Mouse (Mus musculus) midbrain, postnatal 0 days (tissue): ENCODE data around the gene Cdk11b. TPM values are rescaled to one million over a fixed set of nuclear protein-coding genes. Genes with fewer than 3 reads are reported as not detected.

Source experiments
- ATAC-seq: fragments of 200-750 bp; cut with Nextera tagmentation; 2 replicates; pipeline ENCODE4 v1.8.0; 2017; ENCODE audit warnings: moderate number of reproducible peaks, mild to moderate bottlenecking, moderate TSS enrichment, moderate library complexity; ENCODE audit not compliant: low FRiP score
- DNase-seq: peaks from one replicate; pipeline ENCODE4 v3.0.0-alpha.2; 2015; ENCODE audit warnings: low spot score
- H3K27ac ChIP-seq: fragments of 300-500 bp; sonication (generic); 2 replicates; pipeline ENCODE4 v1.5.1; 2014; ENCODE audit warnings: low read depth, mild to moderate bottlenecking, low read length, mixed read lengths
- H3K27me3 ChIP-seq: fragments of 300-500 bp; sonication (generic); 2 replicates; pipeline ENCODE4 v1.6.1; 2014; ENCODE audit warnings: low read length, control low read depth, mixed read lengths; ENCODE audit not compliant: insufficient read depth
- H3K36me3 ChIP-seq: fragments of 300-500 bp; sonication (generic); 2 replicates; pipeline ENCODE4 v1.6.1; 2014; ENCODE audit warnings: low read length, control low read depth, mixed read lengths; ENCODE audit not compliant: insufficient read depth
- H3K4me1 ChIP-seq: fragments of 300-500 bp; sonication (generic); 2 replicates; pipeline ENCODE4 v1.6.1; 2014; ENCODE audit warnings: mild to moderate bottlenecking, control low read depth, antibody characterized with exemption, low read length, mixed read lengths; ENCODE audit not compliant: insufficient read depth
- H3K4me2 ChIP-seq: fragments of 300-500 bp; sonication (generic); 2 replicates; pipeline ENCODE4 v1.6.1; 2014; ENCODE audit warnings: low read depth, mild to moderate bottlenecking, low read length, mixed read lengths; ENCODE audit not compliant: poor library complexity, severe bottlenecking
- H3K4me3 ChIP-seq: fragments of 300-500 bp; sonication (generic); 2 replicates; pipeline ENCODE4 v1.5.1; 2014; ENCODE audit warnings: low read depth, mild to moderate bottlenecking, low read length, moderate library complexity
- H3K9ac ChIP-seq: fragments of 300-500 bp; sonication (generic); replicated peaks from 2 replicates; pipeline ENCODE4 v1.6.1; 2014; ENCODE audit warnings: mild to moderate bottlenecking, low read length, moderate library complexity, mixed read lengths; ENCODE audit not compliant: poor library complexity, severe bottlenecking
- H3K9me3 ChIP-seq: fragments of 300-500 bp; sonication (generic); 2 replicates; pipeline ENCODE4 v1.6.1; 2016; ENCODE audit warnings: low read length, control low read depth
- CTCF ChIP-seq: IDR thresholded peaks from 2 replicates; pipeline ENCODE4 v1.5.1; 2016; ENCODE audit warnings: antibody characterized with exemption, mild to moderate bottlenecking
- WGBS: fragments of 180-500 bp; shearing (Covaris S2); extraction: QIAGEN DNeasy Blood & Tissue Kit; methylation state at CpG from one replicate; pipeline ENCODE4 v1.1.7; 2014; 5-methylcytosine and 5-hydroxymethylcytosine counted together
- polyA plus RNA-seq: library from polyadenylated mRNA; unstranded; fragments of >200 nt; fragmentation: Nextera tagmentation; extraction: Ambion mirVana; gene quantifications from 2 replicates; pipeline ENCODE4 v1.2.1, GENCODE M21; 2015
- total RNA-seq: library from RNA; depleted of rRNA; stranded (reverse); fragments of >200 nt; gene quantifications from 2 replicates; pipeline ENCODE4 v1.2.3, GENCODE M21; 2014

Cdk11b gene
- total and polyA plus RNA-seq, 2 experiments from 2014 or later, result 15.2 to 64.1 TPM

DNA sequence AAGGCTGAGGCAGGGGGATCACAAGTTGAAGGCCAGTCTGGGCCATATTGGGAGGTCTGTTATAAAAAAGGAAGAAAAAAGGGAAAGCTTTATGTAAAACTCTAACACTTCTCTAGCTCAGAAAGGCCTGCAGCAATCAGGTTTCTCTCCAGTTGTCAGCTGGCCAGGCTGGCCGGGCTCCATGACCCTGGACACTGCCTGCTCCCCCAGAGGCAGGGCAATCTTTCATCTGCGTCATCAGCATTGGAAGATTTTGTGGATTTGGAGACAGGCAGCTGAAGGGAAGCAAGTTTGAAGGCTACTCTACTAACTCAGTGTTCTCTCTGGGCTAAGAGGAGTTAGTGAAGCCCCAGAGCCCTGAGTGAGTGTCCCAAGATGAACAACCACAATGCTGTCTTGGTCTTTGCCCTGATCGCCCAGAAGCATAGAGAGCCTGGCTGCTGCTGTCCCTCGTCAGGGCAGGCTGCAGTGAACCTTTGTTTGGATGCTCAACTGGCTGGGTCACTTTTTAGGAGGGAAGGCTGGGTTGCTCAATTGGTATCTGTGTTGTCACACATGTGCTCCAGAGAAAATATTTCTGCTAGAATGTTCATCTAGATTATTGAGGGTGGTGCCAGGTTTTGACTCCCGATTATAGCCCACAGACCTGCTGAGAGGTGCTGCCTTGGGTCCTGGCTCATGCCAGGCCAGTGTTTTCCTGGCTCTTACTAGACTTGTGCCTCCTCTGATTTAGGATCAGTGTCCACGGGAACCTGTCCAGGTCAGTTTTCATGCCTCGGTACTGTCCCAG is 46.1 kb upstream of the Cdk11b start:
- H3K9me3 ChIP-seq, result no peaks in the 10 kb centered on the region
- H3K27me3 ChIP-seq, result no peaks in the 10 kb centered on the region
- DNase-seq (no peak), ATAC-seq (no peak)
- H3K9ac ChIP-seq, result no peak overlapping the region
- no peak overlapping the region for H3K27ac ChIP-seq
- H3K4me3 ChIP-seq, result no peak overlapping the region
- H3K36me3 ChIP-seq, result peaks cover 36% of the 10 kb centered on the region
- no peak overlapping the region for H3K4me2 ChIP-seq
- no peak for TF ChIP-seq CTCF
- H3K4me1 ChIP-seq, result no peaks in the 10 kb centered on the region
- WGBS, result 91% methylated on average over 7 of the region's 7 CpGs

DNA sequence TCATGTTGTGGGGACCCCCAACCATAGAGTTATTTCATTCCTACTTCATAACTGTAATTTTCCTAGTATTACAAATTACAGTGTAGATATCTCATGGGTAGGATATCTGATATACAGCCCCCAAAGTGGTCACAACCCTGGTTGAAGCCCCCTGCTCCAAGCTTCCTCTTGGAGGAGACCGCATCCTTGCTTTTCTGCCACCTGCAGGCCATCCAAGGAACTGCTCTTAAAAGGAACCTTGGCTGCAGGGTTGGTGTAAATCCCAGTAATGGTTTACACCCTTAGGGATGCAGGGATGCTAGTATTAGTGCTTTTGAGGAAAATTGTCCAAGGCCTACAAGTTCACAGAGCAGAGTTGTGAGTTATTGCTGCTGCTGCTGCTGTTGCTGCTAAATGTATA is 44.2 kb upstream of the Cdk11b start:
- 32% methylated on average over 1 of the region's 1 CpGs for WGBS
- no peak overlapping the region for H3K4me3 ChIP-seq
- no peak overlapping the region for H3K4me2 ChIP-seq
- ATAC-seq (no peak), DNase-seq (peak; percentile 59)
- H3K27me3 ChIP-seq, result no peaks in the 10 kb centered on the region
- peak; percentile 88 for TF ChIP-seq CTCF
- H3K9me3 ChIP-seq, result no peaks in the 10 kb centered on the region
- H3K36me3 ChIP-seq, result peaks cover 55% of the 10 kb centered on the region
- H3K27ac ChIP-seq, result no peak overlapping the region
- no peaks in the 10 kb centered on the region for H3K4me1 ChIP-seq
- H3K9ac ChIP-seq, result no peak overlapping the region

DNA sequence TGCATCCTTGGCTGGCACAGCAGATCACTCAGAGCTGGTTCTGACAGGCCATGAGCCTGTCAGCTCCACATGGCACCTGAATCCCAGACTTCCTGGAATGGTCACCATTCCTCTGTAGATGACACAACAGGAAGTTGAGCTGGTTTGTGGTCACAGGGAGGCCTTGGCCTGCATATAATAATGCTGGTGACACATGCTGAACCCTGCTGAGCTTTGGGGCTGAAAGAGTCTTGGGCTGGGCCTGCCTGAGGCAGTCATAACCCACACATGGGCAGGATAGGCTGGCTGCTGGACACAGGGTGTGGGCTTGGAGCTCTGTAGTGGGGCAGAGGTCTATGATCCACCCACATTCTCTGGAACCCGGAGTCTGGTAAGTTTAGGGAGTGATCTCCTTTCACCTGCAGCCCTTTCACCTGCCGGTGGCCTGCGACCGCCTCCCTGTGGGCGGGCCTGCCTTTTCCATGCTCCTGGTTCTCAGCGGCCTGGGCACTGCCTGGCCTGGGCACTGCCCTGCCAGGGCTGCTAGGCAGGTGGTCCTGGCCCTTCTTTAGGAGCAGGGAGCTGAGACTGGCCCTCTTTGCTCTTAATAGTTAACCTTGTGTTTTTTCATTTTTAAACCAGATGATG is 42.3 kb upstream of the Cdk11b start:
- 91% methylated on average over 6 of the region's 6 CpGs for WGBS
- ATAC-seq (no peak), DNase-seq (no peak)
- no peaks in the 10 kb centered on the region for H3K4me1 ChIP-seq
- H3K9ac ChIP-seq, result no peak overlapping the region
- H3K4me2 ChIP-seq, result no peak overlapping the region
- TF ChIP-seq CTCF, result no peak
- peaks cover 66% of the 10 kb centered on the region for H3K36me3 ChIP-seq
- no peaks in the 10 kb centered on the region for H3K27me3 ChIP-seq
- no peaks in the 10 kb centered on the region for H3K9me3 ChIP-seq
- no peak overlapping the region for H3K4me3 ChIP-seq
- H3K27ac ChIP-seq, result no peak overlapping the region

DNA sequence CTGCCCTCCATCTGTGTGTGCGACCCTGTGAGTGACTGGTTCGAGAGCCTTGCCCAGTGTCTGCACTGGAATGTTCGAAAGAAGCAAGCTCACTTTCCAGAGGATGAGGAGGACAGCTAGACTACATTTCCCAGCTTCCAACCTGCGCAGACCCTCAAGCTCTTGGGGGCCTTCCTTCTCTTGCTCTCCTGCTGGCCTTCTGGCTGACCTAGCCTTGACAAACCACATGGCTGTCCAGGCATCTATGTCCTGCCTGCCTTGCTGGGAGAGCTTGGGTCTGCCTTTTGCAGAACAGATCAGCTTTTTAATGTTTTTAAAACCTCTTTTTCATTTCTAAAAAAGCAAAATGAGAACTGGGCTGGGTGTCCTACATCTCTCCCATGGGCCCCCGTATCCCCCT is 35.3 kb upstream of the Cdk11b start:
- H3K9me3 ChIP-seq, result no peaks in the 10 kb centered on the region
- H3K4me1 ChIP-seq, result no peaks in the 10 kb centered on the region
- no peak overlapping the region for H3K9ac ChIP-seq
- no peak overlapping the region for H3K4me3 ChIP-seq
- DNase-seq (no peak), ATAC-seq (no peak)
- peaks cover 61% of the 10 kb centered on the region for H3K36me3 ChIP-seq
- H3K27me3 ChIP-seq, result no peaks in the 10 kb centered on the region
- no peak overlapping the region for H3K4me2 ChIP-seq
- 91% methylated on average over 5 of the region's 5 CpGs for WGBS
- no peak overlapping the region for H3K27ac ChIP-seq
- TF ChIP-seq CTCF, result no peak

DNA sequence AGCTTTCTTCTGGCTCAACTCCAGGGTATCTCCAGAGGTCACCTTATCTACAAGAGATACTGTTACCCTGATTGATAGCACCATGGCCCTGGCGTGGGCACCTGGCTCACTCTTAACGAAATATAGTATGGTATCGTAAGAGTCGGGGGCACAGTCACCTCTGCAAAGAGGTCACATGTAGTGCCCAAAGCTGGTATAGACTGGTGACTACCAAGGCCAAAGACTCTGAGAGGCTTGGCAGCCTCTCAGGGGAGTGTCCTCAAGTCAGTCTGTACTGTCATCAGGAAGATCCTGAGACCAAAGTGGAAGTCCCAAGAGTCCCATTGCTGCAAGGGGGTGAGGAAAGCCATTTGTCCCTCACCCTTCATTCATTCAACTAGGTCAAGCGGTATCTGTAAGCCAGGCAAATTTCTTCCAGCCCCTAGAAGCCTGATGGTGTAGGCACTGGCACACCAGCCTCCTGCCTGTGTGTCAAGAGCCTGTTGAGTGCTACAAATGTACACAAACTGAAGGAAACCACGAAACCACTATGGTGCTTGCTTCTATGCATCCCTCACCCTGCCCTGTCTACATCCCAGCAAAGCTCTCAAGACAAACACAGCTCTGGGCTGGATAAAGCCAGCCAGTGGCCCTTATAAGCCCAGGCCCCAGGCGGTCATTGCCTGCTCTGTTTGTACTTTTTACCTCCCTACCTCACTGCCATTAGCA is 33.5 kb upstream of the Cdk11b start:
- no peak for TF ChIP-seq CTCF
- H3K4me2 ChIP-seq, result no peak overlapping the region
- H3K4me3 ChIP-seq, result no peak overlapping the region
- H3K27ac ChIP-seq, result no peak overlapping the region
- ATAC-seq, result no peak
- no peak for DNase-seq
- WGBS, result 87% methylated on average over 7 of the region's 7 CpGs
- no peaks in the 10 kb centered on the region for H3K4me1 ChIP-seq
- no peaks in the 10 kb centered on the region for H3K27me3 ChIP-seq
- H3K9me3 ChIP-seq, result no peaks in the 10 kb centered on the region
- peaks cover 45% of the 10 kb centered on the region for H3K36me3 ChIP-seq
- H3K9ac ChIP-seq, result no peak overlapping the region

DNA sequence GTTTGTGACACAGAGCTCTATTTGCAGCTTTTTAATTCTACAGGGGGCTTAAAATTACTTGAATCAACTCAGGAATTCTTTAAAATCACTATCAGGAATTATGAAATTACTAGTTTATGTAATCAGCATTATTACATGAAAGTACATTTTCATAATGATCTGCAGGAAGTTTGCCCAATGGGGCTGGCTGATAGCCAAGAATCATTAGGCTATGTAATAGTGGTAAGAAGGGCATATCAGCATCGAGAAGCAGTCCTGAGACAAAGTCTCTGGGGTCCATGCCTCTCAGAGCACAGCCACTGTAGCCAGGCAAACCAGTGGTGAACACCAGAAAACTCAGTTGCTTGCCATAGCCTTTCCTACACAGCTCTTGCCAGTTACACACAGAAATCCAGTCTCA is 30.9 kb upstream of the Cdk11b start:
- Histone ChIP-seq H3K27ac (no peak overlapping the region), H3K4me3 (no peak overlapping the region), H3K4me1 (no peaks in the 10 kb centered on the region), H3K9ac (no peak overlapping the region), H3K27me3 (no peaks in the 10 kb centered on the region), H3K36me3 (peaks cover 21% of the 10 kb centered on the region), H3K9me3 (no peaks in the 10 kb centered on the region), H3K4me2 (no peak overlapping the region)
- no peak for ATAC-seq
- no peak for TF ChIP-seq CTCF
- WGBS, result 61% methylated on average over 1 of the region's 1 CpGs
- DNase-seq, result peak; percentile 10
